Mouse (Mus musculus) mature B cell (primary cell): ENCODE data around the gene Zc3h4.

ENCODE experiments used
- in situ Hi-C: fragments of 300-500 bp; cut with MboI; formaldehyde crosslinking; loops from 2 replicates; pipeline ENCODE4 v1.14.3; 2019

The Zc3h4 gene

DNA sequence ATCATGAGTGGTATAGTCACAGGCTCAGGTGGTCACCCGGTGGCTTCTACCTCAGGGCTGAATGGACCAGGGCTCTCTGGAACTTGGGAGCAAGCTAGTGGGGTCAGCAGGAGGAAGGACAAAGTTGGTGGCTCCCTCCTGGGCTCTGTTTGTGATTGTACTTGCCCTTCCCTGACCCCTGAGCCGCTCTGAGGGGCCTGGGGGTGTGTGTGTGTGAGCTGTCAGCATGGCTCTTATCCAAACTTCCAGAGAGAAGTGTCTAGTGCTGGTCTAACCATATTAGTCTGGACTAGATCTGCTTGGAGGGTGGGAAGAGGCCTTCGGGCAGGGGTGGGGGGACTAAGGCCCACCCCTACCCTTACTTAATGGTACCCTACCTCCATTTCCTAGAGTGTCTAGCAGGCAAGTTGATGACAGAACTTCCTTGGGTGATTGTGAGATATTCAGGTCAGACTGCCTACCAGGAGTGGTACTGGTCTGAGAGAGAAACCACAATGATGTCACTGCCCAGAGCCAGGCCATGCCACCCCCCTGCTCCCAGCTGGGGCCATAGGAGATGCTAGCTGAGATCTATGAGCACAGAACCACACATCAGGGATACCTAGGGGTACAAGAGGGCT lies 32.8 kb downstream of the Zc3h4 start:
- in situ Hi-C loops = loop anchor here (10.0 kb wide), 1 partner anchor 49 kb away; the partner anchor contains the start of gene Sae1

- in situ Hi-C loops = loop anchor here (10.0 kb wide), 1 partner anchor 50 kb away; the partner anchor contains the start of gene Sae1
Measured at GRCm38 (mm10) chr7:16435088-16435487, 34.4 kb downstream of the Zc3h4 start.

DNA sequence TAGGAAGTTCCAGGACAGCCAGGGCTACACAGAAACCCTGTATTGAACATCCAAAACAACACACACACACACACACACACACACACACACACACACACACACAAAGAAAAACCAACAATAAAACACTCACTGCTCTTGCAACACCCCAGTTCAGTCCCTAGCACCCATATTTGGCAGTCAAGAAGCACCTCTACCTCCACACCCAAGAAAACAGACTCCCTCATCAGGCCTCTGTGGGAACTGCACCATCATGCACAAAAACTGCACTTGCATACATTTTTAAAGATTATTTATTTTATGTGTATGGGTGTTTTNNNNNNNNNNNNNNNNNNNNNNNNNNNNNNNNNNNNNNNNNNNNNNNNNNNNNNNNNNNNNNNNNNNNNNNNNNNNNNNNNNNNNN lies 40.5 kb downstream of the Zc3h4 start:
- in situ Hi-C loops = no loop called here

- in situ Hi-C loops = no loop called here
Measured at GRCm38 (mm10) chr7:16451656-16452055, 50.9 kb downstream of the Zc3h4 start.

- in situ Hi-C loops = no loop called here
Measured at GRCm38 (mm10) chr7:16452587-16453073, 51.9 kb downstream of the Zc3h4 start, which contains the start of gene Tmem160. Tmem160 (plus strand) TSS chr7:16452779.

DNA sequence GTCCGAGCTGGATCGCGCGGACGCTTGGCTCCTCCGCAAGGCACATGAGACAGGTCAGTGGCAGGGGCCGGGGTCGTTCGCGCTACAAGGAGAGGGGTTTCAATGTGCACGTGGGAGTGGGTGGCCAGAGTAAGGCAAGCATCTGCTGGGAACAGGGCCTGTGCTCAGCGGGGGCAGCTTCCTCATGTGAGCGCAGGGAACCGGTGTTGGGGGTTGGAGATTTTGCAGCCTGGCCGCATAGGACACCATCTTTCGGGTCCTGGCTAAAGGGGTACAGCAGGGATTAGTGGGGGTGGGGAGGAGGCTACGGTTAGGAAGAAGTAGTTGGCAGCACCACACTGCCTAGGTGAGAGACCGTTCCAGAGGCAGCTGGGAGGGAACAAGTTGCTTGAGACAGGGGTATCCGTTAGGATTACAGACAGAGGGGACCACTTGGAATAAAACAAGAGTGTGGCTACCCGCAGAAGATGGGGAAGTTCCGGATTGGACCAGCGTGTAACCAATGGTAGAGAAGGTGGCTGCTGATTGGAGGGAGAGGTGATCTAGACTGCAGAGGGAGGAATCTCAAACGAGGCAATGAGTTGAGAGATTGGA lies 52.5 kb downstream of the Zc3h4 start:
- in situ Hi-C loops = no loop called here

DNA sequence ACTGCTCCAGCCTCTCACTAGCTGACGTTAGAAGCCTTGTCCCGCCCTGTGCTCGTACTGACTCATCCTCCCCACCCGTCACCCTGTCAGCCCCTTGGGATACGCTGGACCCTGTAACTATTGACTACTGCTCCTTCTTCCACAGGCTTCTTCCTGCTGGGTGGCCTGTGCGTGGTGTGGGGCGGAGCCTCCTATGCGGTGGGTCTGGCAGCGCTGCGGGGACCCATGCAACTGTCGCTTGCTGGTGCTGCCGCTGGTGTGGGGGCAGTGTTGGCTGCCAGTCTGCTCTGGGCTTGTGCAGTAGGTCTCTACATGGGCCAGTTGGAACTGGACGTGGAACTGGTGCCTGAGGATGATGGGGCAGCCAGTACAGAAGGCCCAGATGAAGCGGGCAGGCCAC lies 54.3 kb downstream of the Zc3h4 start:
- in situ Hi-C loops = no loop called here

DNA sequence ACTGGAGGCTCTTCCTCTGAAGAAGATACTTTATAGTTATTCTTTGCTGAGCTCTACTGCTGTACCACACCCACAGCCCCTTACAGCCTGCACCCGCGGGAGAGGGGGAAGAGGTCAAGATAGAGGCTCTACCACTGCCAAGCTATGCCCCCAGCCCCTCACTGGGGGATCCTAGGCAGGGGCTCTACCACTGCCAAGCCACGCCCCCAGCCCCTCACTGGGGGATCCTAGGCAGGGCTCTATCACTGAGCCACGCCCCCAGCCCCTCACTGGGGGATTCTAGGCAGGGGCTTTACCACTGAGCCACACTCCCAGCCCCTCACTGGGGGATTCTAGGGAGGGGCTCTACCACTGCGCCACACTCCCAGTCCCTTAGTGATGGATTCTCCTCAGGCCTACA lies 55.6 kb downstream of the Zc3h4 start:
- in situ Hi-C loops = no loop called here

- in situ Hi-C loops = no loop called here
Measured at GRCm38 (mm10) chr7:16460566-16460965, 59.9 kb downstream of the Zc3h4 start.

- in situ Hi-C loops = no loop called here
Measured at GRCm38 (mm10) chr7:16461151-16461550, 60.4 kb downstream of the Zc3h4 start.

- in situ Hi-C loops = no loop called here
Measured at GRCm38 (mm10) chr7:16461705-16462104, 61.0 kb downstream of the Zc3h4 start.

- in situ Hi-C loops = no loop called here
Measured at GRCm38 (mm10) chr7:16463214-16463613, 62.5 kb downstream of the Zc3h4 start.

DNA sequence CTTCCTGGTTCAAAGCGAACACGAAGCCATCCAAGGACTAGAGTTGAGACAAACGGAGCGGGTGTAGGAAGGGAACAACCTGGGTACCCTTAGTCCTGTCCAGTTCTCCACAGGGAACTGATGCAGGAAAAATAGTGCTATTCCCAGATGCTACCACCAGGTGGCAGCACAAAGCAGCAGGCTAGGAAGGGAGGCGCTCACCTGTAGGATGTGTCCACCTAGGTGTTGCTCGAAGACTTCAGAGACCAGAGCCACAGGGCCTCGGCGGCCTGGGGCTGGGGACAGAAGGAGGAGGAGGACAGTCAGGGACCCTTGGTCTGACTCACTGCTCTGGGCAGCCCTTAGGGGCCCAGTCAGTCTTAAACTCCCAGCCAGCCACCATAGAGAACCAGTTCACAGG lies 64.5 kb downstream of the Zc3h4 start:
- in situ Hi-C loops = no loop called here

DNA sequence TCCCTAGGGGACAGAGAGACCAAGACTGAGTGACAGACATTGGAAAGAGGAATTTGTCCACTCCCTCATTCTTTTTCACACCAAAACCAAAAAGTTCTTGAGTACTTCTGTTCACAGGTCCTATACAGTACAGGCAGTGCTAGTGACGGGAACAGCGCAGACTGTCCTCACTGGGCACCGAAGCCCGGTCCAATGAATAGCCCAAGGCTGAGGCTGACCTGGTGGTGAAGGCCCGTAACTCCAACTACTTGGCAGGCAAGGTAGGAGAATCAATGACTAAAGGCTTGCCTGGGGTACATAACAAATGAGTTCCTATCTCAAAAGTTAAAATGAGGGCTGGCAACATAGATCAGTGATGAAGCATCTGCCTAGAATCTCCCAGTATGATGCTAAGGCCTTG lies 64.9 kb downstream of the Zc3h4 start:
- in situ Hi-C loops = no loop called here

GRCm38 (mm10) chr7:16466565-16466964 lies 65.9 kb downstream of the Zc3h4 start:
- in situ Hi-C loops = no loop called here

DNA sequence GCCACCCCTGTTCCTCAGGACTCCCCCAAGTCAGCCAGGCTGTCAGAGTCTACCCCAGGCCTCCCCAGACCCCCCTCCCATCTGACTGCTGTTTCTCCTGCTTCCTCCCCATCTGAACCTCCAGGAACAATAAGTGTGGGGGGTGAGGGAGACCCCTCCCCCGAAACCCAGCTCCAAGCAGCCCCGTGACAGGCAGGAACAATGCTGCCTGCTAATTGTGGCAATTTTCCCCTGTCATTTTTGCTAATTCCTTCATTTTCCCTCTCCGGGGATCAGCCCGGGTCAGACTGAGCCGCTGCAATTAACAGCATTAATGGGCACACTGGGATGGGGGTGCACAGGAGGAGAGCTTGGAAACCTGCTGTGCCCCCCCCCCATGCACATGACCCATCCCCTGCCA lies 67.4 kb downstream of the Zc3h4 start:
- in situ Hi-C loops = no loop called here

DNA sequence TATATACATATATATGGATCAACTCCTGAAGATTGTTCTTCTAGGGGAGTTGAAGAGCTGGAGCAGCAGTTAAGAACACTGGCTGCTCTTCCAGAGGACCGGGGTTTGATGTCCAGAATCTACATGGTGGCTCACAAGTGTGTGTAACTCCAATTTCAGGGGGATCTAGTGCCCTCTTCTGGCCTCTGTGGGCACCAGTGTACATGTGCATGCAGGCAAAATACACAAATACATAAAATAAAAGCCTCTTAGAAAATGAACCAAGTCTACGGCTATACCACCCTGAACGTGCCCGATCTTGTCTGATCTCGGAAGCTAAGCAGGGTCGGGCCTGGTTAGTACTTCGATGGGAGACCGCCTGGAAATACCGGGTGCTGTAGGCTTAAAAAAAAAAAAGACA lies 70.8 kb downstream of the Zc3h4 start:
- in situ Hi-C loops = no loop called here

DNA sequence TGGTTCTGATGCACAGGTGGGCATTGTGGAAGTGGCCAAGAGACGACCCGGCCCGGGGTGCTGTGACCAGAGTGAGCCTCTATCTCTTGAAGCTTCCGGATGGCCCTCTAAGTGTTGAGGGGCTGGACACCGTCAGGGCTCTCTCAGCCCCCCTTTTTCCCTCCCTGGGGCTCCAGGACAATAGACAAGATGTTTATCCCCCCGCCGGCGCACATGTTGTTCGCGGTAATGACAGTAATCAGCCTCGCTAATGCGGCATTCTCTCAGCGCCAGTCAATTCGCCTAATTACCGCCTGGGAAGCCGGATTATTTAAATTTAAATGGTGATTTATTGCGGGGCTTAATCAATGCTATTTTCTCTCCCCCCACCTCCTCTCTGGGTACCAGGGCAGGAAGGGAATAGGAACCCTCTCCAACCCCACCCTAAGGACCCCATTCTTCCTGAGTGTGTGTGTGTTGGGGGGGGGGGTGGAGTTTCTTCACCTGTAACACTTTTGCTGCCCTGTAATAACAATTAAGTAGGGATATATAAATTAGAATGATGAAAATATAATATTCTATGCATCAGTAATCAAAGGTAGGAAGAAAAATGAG lies 71.5 kb downstream of the Zc3h4 start:
- in situ Hi-C loops = no loop called here

- in situ Hi-C loops = no loop called here
Measured at GRCm38 (mm10) chr7:16473847-16474246, 73.1 kb downstream of the Zc3h4 start.

- in situ Hi-C loops = no loop called here
Measured at GRCm38 (mm10) chr7:16474445-16474844, 73.7 kb downstream of the Zc3h4 start.

DNA sequence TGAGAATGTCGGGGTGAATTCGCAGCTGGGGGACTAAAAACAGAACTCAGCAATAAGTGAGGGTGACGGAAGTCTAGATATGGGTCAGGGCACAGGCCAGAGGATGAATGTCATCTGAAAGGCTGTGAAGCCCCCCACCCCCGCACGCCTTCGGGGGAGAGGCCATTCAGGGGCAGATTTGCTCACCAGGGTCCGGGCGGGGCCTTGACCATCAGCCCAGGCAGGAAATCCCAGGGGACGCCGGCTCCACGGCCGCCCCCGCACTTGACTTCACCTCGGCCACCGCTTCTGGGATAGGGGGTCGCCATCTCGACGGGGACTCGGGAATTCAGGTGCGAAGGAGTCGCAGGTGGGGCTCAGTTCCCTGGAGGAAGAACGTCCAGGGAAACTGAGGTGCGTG lies 74.6 kb downstream of the Zc3h4 start:
- in situ Hi-C loops = no loop called here

- in situ Hi-C loops = no loop called here
Measured at GRCm38 (mm10) chr7:16475764-16476599, 75.3 kb downstream of the Zc3h4 start.
